Mouse (Mus musculus) layer of hippocampus, postnatal 36 days (tissue): ENCODE data around the gene Cry2. TPM values are rescaled to one million over a fixed set of nuclear protein-coding genes. Genes with fewer than 3 reads are reported as not detected.

Experiments used
- DNase-seq, 2 experiments: peaks; one replicate each; pipeline ENCODE4 v3.0.0; 2022
- total RNA-seq, 2 experiments: library from RNA; stranded (reverse); gene quantifications; 2 replicates each; pipeline ENCODE4 v1.2.3; 2021

Gene Cry2
- total RNA-seq, 2 experiments from 2014 or later, result 93.7 to 101 TPM

- DNase-seq, result peak in 1 of 2 experiments; percentile 60
These were observed 46.2 kb downstream of the Cry2 start for GRCm38 (mm10) chr2:92387646-92388045.

- no peak for DNase-seq
These were observed 46.8 kb downstream of the Cry2 start for GRCm38 (mm10) chr2:92386821-92387570.

- no peak for DNase-seq
These were observed 48.5 kb downstream of the Cry2 start for GRCm38 (mm10) chr2:92385113-92386051.

- no peak for DNase-seq
These were observed 49.7 kb downstream of the Cry2 start for GRCm38 (mm10) chr2:92384101-92384500.

- no peak for DNase-seq
These were observed 51.1 kb downstream of the Cry2 start for GRCm38 (mm10) chr2:92382759-92383158.

GRCm38 (mm10) chr2:92381901-92382588 lies 51.8 kb downstream of the Cry2 start, which contains the start of gene 1700029I15Rik:
1700029I15Rik (plus strand) TSS chr2:92382538.
- DNase-seq, result no peak

- no peak for DNase-seq
These were observed 52.7 kb downstream of the Cry2 start for GRCm38 (mm10) chr2:92381161-92381560.

GRCm38 (mm10) chr2:92380495-92381050 lies 53.3 kb downstream of the Cry2 start:
- DNase-seq, result no peak

- no peak for DNase-seq
These were observed 53.9 kb downstream of the Cry2 start for GRCm38 (mm10) chr2:92379783-92380494.

GRCm38 (mm10) chr2:92377320-92377719 lies 56.5 kb downstream of the Cry2 start:
- DNase-seq, result no peak

- no peak for DNase-seq
These were observed 57.5 kb downstream of the Cry2 start for GRCm38 (mm10) chr2:92376300-92376699.

- no peak for DNase-seq
These were observed 58.1 kb downstream of the Cry2 start for GRCm38 (mm10) chr2:92375788-92376187.

- DNase-seq, result peak; percentile 96 to 97
These were observed 58.7 kb downstream of the Cry2 start for GRCm38 (mm10) chr2:92375099-92375623.

- DNase-seq, result no peak
These were observed 59.3 kb downstream of the Cry2 start, which contains the start of the genes Pex16 and Large2 for GRCm38 (mm10) chr2:92374514-92374913. Pex16 (plus strand) TSS chr2:92374676. Large2 (minus strand) TSS chr2:92374869.

GRCm38 (mm10) chr2:92373437-92373813 lies 60.4 kb downstream of the Cry2 start:
- DNase-seq, result no peak

GRCm38 (mm10) chr2:92372767-92373436 lies 60.9 kb downstream of the Cry2 start:
- DNase-seq, result no peak

GRCm38 (mm10) chr2:92371971-92372690 lies 61.7 kb downstream of the Cry2 start:
- no peak for DNase-seq

GRCm38 (mm10) chr2:92370821-92371805 lies 62.7 kb downstream of the Cry2 start:
- no peak for DNase-seq

GRCm38 (mm10) chr2:92370375-92370774 lies 63.5 kb downstream of the Cry2 start:
- DNase-seq, result no peak
